Mouse (Mus musculus): ENCODE data around the gene Arap2. TPM values are rescaled to one million over a fixed set of nuclear protein-coding genes. Genes with fewer than 3 reads are reported as not detected.

Gene Arap2
- total RNA-seq, 1 experiment from 2014 or later = 68.8 TPM

DNA sequence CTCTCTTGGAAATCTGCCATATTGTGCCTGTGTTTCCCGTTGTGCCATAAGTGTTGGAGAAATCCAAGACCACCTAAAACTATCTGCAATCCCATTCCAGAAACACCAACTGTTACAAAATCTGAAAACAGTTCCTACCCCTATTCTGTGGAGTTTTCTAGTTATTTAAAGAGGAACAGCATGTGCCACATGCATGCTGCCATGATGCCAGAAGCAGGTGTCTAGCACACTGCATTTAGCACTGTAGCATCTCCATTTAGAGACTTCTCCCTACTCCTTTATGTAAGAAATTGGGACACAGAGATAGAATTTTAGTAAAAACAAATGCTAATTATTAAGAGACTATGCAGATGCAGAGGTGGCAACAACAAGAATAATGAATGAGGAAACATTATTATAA, 102.8 kb downstream of the Arap2 start:
- no peak for ATAC-seq (replicated peaks; ENCODE audit: insufficient number of reproducible peaks, low FRiP score, low TSS enrichment, poor library complexity, severe bottlenecking)

GRCm38 (mm10) chr5:62653924-62654323, 112.0 kb downstream of the Arap2 start:
- ATAC-seq (replicated peaks; ENCODE audit: insufficient number of reproducible peaks, low FRiP score, low TSS enrichment, poor library complexity, severe bottlenecking) = no peak

DNA sequence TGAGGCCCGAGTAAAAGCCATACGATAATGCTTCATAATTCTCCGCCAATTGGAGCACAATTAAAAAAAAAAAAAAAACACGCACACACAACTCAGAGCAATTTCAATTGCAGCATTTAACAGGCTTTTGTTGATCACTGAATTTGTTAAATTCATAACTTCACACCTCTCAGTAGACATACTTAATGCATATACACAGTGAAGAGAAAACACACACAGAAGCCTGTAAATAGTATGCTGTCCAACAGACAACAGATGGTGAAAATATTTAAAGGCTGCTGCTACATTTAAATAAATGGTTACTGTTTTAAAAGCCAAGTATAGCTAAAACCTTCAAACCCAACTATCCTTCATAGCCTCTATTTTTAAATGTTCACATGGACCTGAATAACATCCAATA, 123.6 kb downstream of the Arap2 start:
- ATAC-seq (replicated peaks; ENCODE audit: insufficient number of reproducible peaks, low FRiP score, low TSS enrichment, poor library complexity, severe bottlenecking) = no peak

GRCm38 (mm10) chr5:62640501-62640900, 125.5 kb downstream of the Arap2 start:
- ATAC-seq (replicated peaks; ENCODE audit: insufficient number of reproducible peaks, low FRiP score, low TSS enrichment, poor library complexity, severe bottlenecking) = no peak

- ATAC-seq (replicated peaks; ENCODE audit: insufficient number of reproducible peaks, low FRiP score, low TSS enrichment, poor library complexity, severe bottlenecking) = no peak
These were observed 129.6 kb downstream of the Arap2 start for GRCm38 (mm10) chr5:62636341-62636740.

- no peak for ATAC-seq (replicated peaks; ENCODE audit: insufficient number of reproducible peaks, low FRiP score, low TSS enrichment, poor library complexity, severe bottlenecking)
These were observed 137.1 kb downstream of the Arap2 start for GRCm38 (mm10) chr5:62628901-62629300.

- ATAC-seq (replicated peaks; ENCODE audit: insufficient number of reproducible peaks, low FRiP score, low TSS enrichment, poor library complexity, severe bottlenecking) = no peak
These were observed 143.0 kb downstream of the Arap2 start for GRCm38 (mm10) chr5:62622848-62623479.

DNA sequence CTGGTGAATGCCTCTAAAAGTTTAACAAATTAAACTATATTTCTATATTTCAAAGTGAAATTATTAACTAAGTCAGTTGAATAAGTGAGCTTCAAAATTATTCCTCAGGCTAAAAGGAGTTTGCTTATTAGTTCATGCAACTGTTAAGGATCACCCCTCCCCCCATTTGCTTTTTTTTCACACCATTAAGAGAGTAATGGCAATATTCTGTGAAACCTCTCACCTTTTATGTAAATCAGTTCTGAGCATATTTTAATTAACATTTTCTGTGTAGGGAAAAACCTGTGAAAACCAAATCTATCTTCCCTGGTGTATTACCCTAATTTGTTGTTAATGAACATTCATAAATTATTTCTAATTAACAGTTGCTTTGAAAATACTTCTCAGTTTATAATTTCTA, 147.7 kb downstream of the Arap2 start:
- no peak for ATAC-seq (replicated peaks; ENCODE audit: insufficient number of reproducible peaks, low FRiP score, low TSS enrichment, poor library complexity, severe bottlenecking)

- no peak for ATAC-seq (replicated peaks; ENCODE audit: insufficient number of reproducible peaks, low FRiP score, low TSS enrichment, poor library complexity, severe bottlenecking)
These were observed 154.0 kb downstream of the Arap2 start for GRCm38 (mm10) chr5:62611990-62612389.

- no peak for ATAC-seq (replicated peaks; ENCODE audit: insufficient number of reproducible peaks, low FRiP score, low TSS enrichment, poor library complexity, severe bottlenecking)
These were observed 178.6 kb downstream of the Arap2 start for GRCm38 (mm10) chr5:62587348-62587747.

DNA sequence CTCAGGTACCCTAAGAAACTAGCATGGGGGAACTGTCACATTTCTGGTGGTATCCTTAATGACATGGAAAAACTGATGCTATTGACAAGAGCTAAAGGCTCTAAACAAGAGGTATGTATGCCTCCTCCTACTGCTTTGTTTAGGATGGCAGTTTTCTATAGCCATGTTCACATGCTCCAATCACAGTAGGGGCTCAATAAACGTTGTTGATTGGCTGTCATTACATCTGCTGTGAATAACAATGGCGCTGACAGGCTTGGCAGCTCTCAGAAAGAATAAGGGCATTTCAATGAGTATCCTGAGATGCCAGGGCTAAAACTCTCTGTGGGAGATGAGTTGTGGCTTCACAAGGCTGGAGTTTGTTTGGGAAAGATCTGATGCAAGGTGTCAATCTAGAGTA, 183.3 kb downstream of the Arap2 start:
- ATAC-seq (replicated peaks; ENCODE audit: insufficient number of reproducible peaks, low FRiP score, low TSS enrichment, poor library complexity, severe bottlenecking) = no peak

- ATAC-seq (replicated peaks; ENCODE audit: insufficient number of reproducible peaks, low FRiP score, low TSS enrichment, poor library complexity, severe bottlenecking) = no peak
These were observed 184.3 kb downstream of the Arap2 start for GRCm38 (mm10) chr5:62581699-62582098.

DNA sequence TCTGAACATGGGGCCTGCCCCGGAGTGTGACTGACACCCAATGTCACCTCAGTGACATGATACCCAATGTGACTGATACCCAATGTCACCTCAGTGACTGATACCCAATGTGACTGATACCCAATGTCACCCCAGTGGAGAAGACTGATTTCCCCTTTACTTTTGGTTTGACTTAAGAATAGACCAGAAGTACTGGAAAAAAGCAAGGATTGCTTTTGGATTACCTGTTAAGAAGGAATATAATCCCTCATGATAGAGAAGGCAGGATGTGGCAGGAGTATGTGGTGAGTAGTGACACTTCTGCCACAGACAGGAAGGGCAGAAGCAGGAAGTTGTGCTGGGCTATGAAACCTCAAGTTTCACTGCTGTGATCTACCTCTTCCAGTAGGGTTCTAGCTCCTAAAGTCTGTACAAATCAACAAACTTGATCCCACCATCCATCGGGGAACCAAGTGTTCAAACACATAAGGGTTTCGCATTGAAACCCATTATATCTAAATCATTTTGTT, 191.6 kb downstream of the Arap2 start:
- ATAC-seq (replicated peaks; ENCODE audit: insufficient number of reproducible peaks, low FRiP score, low TSS enrichment, poor library complexity, severe bottlenecking) = peak; percentile 92

Other genes starting within 250 kb of the Arap2 start
- gene Dthd1, start 47.7 kb upstream of the Arap2 start, total RNA-seq (2017) = not detected in 3 replicates

All from monocyte, adult 5-6 weeks (primary cell).